Mouse (Mus musculus) cerebellum, postnatal 4 days (tissue): ENCODE measurements at regions not wholly inside any gene's neighbourhood (a gene's known extent, or its start where the extent isn't known, plus 50 kb on each side); places are given as distances from the start of the nearest gene placed in this dataset.
A peak's percentile ranks its signal among the peaks of the same experiment; 100 is the strongest.

Experiments used
- DNase-seq, 2 experiments: peaks; one replicate each; pipeline ENCODE4 v3.0.0; 2022; ENCODE audit warnings: low spot score in 2 of 2, mixed read lengths in 1 of 2

DNA sequence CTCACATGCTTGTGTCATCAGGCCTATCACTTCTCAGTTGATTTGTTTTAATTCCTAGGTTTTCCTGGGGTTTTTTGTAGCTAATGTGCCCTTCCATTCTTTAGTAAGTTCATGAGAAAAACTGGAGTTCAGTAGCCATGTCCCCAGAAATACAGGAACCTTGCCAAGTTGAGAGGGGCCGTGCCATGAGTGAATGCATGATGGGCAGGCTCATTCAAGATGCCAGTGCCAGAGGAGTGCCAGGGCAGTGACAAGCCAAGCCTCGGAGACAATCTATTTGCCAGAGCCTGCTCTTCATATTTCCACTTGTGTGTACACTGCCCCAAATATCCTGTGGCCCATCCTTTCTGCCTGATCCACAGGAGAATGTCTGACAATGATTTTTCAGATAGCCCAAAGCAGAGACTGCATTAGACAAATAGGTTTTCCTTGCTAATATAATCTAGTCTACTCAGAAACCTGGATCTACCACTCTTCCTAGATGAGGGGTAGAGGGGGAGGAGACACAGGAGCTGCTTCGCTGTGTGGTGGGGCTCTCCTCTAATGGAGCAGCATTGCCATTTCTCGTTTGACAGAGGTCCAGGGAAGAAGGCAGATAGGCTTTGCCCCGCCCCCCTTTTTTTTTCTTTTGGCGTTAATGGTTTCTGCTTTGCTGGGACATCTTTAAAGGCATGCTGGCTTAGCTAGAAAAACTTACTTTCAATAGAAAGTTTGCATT lies 569.5 kb upstream of the Arid1b start:
- peak in 1 of 2 experiments; percentile 50 for DNase-seq

DNA sequence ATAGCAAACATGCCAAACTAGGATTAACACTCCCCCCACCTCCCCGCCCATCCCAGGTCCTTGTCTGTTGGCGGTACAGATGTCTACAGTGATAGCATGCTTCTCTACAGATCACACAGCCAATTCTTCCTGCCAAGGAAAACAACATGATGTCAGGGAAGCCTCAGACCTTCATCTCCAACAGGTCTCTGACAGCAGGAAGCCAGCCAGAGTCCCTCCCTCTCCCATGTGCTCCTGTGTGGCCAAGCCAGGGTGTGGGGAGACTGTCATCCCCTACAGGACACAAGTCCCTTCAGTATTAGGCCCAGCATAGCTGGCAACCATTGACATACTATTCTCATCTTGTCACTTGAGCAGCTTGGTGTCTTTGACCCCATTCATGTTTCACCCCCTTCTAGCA lies 568.8 kb upstream of the Arid1b start:
- DNase-seq: peak in 1 of 2 experiments; percentile 3

DNA sequence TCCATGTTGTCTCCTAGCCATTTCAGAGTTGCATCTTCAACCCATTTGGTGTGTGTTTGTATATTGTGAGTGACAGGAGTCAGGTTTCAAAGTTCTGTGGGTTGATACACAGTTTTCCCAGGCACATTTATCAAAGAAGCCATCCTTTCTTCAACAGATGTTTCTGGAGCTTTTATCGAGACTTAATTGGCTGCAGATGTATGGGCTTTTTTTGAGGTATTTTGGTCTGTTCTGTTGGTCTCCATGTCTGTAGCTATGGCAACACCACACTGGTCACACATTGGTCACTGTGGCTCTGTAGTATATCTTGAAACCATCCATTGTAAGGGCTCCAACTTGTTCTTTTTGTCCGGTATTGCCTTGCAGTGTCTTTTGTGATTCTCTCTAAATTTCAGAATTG lies 565.1 kb upstream of the Arid1b start:
- no peak for DNase-seq

DNA sequence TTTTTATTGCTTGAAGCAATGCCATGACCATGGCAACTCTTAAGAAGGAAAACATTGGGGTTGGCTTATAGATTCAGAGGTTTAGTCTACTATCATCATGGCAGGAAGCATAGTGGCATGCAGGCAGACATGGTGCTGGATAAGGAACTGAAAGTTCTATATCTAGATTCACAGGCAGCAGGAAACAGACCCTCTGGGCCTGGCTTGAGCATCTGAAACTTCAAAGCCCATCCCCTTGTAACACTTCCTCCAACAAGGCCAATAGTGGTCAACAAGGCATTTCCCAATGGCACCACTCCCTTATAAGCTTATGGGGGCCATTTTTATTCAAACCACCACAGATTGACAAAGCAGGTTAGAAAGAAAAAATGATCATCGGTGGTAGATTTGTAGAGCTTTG lies 548.5 kb upstream of the Arid1b start:
- no peak for DNase-seq

DNA sequence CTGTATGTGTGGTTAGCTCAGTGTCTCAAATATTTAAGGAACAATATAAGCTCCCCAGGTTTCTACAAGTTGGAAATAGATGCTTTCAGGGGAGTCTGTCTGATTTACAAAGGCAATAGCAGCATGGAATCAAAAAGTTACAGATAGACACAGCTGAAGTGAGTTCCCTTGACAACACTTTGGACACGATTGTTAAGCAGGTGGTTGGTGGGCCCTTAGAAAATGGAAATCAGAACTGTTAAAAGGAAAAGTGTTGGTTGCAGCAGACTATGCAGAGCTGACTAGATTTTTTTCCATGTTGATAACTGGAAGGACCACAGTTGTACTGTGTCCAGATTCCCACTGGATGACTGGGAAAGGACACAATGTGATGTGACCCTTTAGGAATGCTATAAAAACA lies 536.6 kb upstream of the Arid1b start:
- DNase-seq: no peak

DNA sequence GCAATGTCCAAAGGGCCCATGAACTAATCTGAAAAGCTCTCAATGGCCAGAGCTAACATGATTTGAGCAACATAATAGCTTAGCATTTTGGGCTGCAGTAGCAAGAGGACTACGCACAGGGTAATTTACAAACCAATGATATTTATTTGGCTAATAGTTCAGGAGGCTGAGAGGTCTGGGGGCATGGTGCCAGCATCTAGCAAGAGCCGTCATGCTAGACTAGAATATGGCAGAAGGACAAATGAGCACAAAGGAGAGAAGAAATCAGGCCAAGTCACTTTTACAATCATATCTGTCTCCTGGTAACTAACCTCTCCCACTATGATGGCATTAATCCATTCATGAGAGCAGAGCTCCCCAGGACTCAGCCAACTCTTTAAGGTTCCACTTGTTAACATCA lies 532.6 kb upstream of the Arid1b start:
- DNase-seq: peak in 1 of 2 experiments; percentile 40

DNA sequence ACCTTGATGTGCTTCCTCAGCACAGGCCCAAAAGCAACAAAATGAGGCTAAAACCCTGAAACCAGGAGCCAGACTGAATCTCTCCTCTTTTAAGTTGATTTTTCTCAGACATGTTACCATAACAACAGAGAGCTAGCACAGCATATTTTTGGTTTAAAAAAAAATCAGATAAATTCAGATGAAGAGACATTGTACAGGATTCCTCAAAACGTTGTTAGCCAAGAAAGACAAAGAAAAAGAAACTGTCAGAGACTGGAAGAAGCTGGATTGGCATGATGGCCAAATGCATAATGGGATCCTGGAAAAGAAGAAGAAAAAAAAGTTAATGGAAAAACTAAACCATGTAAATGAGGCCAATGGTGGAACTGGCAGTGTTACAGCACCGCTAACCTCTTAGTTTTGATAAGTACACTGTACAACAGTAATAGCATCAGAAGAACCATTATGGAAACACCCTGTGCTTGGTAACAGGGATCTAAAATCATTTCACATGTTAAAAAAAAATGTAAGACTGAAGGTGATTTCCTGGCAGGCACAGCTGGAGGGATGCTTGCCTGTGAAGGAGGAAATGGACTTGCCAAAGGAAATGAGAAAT lies 529.7 kb upstream of the Arid1b start:
- DNase-seq: no peak

DNA sequence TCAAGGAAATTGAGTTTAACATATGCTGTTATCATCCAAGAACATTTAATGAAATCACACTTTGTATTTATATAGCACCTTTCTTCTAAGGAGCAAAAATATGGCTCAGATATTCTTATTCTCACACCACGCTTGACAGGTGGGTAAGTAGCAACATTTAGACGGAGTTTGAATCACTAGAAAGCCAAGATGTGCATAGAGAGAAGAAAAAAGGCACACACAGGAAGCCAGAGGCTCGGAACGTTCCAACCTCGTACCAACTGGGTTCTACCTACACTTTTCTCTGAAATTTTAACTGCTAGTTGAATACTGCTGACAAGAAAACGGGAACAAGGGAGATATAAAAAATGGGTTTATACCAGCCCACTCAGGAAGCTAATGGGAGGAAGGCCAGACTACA lies 528.4 kb upstream of the Arid1b start:
- DNase-seq: no peak

DNA sequence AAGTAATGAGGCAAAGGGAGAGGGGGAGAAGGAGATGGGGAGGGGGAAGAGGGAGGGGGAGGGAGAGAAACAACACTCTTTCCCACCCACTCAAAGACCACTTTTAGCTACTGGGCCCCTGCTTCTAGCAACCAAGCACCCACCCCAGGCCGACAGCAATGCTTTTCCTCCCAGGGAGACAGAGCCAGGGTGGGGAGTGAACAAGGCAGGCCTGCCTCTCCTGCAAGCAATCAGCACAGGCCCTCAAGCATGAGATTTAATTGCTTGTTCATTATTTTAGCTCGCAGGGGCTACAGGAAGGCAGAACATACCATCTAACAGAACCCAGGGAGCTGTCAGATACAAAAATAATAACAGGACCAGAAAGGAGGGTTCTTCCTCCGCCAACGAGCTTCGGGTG lies 521.7 kb upstream of the Arid1b start:
- DNase-seq: no peak

DNA sequence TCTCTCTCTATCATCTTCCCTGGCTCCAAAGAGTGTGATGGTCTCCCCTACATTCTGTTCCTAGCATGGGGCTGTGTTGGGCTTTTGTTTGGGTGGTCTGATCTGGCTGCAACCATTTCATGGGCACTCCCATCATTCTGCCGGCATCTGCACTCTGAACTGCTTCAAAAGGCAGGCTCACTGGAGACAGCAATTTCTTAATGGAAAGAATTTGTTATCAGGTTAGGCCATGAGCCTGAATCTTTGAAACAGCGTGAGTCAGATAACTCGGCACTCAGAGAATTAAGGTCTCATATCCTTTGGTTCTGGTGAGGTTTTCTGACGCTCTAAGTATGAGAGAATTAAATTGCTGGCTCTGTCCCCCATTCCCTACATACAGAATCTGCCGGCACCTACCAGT lies 519.8 kb upstream of the Arid1b start:
- DNase-seq: no peak

DNA sequence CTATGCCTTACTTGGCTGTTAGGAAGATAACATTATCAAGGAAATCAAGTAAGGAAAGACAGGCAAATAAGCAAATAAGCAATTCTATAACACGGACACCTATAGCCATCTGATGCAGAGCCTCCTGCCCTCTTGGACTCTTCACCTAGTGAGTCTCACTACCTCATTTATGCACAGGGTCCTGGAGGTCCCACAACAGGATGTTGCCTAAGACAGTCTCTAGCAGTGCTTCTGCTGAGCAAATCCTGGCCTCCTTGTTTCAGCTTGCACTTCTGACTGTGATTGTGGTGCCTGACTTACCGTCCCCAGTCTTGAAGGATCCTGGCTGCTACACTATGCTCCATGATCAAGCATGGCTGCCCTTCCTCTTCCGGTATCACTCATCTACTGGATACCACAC lies 518.5 kb upstream of the Arid1b start:
- no peak for DNase-seq

DNA sequence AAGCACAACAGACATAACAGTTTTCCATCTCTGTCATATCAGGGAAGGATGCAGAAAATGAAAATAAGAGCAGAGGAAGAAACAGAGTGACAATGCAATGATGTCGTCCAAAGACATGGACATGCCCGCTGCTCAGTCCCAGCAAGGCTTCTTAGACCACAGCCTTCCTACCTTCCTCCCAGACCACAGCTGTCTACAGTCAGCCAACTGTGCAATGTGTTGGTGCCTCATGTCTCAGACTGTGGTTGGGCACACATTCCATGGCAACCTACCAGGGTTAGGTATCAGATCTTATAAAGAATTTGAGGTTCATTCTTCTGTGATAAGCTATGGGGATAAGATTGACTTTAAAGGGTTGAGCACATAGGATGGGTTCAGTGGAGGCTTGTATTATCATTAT lies 499.7 kb upstream of the Arid1b start:
- no peak for DNase-seq

DNA sequence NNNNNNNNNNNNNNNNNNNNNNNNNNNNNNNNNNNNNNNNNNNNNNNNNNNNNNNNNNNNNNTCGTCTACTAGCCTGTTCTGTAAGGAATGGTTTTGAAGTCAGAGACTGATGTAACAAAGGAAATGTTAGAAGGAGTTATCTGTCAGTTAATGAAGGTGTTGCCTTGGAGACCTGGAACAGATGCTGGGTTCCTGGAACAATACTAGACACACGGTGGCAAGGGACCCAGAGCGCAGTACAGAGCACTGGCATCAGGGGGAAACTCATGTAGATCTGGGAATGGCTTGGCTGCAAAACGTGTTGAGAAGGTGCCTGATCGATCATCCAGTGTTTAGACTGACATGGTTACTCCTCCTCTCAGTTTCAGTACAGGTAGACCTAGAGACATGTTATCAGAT lies 493.6 kb upstream of the Arid1b start:
- no peak for DNase-seq

DNA sequence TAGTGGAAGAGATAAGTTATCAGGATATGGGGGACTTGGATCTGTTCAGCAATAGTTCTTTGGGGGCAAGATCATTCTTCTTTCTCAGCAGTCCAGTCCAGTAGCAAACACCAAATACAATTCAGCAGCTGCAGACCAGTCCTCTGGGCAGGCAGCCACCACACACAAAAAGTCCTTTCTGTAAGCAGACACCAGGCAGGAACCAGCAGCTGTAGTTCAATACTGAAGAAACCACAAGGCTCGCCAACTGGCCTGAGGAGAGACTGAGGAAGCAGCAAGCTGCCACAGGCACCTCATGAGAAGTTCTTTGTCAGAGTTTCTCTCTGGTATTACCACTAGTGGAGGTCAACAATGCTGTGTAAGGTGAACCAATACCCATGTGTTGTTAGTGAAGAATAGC lies 493.1 kb upstream of the Arid1b start:
- DNase-seq: no peak

DNA sequence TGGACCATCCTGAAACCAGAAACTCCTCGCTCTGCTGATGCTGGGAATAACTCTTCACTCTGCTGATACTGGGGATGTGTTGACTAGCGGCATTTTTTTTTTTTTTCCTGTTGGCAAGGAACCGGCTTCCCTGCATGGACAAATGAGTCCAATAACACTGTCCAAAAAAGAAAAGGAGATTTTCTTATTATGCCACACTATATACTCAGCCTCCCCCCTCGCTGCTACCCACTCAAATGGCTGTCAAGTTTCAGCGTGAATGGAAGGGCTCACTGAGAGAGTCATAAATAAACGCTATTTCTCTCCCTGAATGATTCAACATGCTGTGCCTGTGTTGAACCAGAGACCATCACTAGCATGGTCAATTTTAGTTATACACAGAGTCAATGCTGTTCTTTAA lies 489.2 kb upstream of the Arid1b start:
- DNase-seq: no peak

DNA sequence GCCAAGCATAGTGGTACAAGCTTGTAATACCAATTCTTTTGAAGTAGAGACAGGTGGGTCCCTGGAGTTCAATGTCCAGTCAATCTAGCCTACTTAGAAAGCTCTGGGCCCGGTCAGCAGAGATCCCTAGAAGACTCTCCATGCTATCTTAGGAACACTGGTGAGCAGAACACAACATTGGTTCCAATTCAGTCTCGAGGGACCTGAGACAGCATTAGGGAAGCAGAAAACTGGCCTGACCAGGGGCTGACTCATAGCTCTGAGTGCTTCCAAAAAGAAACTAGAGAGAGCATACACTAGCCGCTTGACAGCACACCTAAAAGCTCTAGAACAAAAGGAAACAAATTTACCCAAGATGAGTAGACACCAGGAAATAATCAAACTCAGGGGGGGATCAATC lies 484.6 kb upstream of the Arid1b start:
- DNase-seq: no peak

DNA sequence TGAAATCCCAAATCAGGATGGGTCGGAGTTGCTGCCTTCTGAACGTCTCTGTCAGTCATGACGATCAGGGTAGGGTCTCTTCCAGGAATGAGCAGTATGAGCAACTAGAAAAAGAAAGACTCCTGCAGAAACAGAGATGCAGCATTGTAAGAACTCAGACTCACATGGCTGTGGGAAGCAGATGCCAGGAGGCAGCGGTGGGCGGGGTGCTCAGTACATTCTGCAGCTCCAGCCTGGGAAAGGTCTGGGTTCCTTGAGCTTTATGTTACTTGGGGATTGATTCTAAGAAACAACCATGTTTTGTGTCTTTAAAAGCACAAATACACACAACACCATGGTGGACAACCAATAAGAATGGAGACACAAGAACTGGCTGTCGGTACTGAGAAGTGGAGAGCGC lies 478.0 kb upstream of the Arid1b start:
- no peak for DNase-seq

DNA sequence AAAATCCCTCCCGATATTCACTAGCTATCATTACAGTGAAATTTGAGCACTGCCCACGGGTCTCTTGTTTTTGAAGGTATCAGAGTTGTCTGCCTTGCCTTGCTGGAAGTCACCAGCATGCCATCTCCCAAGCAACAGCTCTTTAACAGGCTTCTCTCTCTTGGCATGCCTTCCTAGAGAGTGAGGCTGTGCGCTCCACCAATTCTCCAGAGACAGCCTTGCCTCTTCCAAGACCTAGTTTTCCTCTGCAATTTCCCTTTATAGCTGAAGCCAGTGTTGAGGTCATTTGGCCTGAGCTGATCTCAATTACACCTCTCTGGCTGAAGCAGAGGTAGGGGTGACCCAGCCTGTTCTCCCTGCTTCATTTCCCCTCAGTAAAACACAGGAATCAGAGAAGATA lies 477.3 kb upstream of the Arid1b start:
- no peak for DNase-seq

DNA sequence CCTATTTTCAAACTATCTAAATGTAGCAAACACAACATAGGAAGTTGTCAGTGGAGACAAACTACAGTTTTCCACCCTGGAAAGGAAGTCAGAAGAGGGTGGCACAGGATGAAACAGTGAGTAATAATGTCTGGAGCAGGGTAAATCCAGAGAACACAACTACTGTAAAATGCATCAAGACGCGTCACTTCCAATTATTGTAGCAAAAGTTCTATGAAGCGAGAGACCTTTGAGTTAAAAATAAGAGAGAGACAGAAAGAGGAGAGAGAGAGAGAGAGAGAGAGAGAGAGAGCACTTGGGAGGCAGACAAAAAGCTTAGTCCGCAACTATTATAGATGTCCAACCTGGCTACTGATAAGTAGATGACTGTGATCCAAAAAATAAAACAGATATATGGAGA lies 473.1 kb upstream of the Arid1b start:
- no peak for DNase-seq

DNA sequence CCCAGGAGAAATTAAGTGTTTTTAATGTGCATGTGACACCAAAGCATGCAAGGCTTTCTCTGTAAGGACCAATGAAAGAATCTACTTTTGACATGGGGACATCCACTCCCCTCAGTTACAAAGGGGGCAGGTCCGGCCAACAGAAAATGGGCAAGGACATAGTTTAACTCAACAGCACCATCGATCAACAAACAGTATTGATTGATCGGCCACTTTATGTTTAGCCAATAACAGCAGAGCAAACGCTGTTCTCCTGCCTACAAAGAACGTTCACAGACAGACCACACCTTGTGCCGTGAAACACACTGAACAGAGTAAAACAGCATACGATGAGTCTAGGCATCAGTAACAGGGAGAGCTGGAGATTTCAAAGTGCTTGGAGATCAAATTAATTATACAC lies 467.7 kb upstream of the Arid1b start:
- no peak for DNase-seq

DNA sequence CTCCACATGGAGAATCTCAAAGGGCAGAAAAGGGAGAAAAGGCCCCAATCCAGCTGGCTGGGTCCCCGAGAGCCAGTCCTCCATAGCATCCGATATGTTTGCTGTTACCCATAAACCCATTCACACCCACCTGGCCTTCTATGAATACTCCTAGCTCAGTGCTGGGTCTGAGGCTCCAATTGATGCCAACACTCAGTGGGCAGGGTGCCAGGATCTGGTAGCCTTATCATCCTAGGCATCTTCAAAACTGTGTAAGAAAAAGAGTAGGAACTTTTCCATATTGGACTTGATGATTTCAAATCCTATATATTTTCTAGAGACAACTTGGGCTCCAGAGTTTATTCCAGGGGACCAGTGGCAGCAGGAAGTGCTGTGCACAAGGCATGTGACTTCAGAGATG lies 462.0 kb upstream of the Arid1b start:
- no peak for DNase-seq

DNA sequence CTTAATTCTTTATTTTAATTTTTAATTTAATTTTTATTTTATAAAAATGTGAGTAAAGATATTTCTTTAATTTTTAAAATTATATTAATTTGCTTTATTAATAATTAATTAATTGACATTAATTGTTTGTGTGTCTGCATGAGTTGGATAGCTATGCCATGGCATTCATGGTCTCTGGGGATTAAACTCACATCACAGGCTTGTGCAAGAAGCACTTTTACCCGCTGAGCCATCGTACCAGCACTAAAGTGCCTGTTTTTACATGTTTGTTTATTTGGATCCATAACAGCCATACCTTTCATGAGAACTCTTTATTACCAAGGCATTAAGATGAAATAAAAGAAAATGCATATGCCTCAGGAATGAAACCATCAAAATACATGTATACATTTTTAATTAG lies 453.7 kb upstream of the Arid1b start:
- no peak for DNase-seq

DNA sequence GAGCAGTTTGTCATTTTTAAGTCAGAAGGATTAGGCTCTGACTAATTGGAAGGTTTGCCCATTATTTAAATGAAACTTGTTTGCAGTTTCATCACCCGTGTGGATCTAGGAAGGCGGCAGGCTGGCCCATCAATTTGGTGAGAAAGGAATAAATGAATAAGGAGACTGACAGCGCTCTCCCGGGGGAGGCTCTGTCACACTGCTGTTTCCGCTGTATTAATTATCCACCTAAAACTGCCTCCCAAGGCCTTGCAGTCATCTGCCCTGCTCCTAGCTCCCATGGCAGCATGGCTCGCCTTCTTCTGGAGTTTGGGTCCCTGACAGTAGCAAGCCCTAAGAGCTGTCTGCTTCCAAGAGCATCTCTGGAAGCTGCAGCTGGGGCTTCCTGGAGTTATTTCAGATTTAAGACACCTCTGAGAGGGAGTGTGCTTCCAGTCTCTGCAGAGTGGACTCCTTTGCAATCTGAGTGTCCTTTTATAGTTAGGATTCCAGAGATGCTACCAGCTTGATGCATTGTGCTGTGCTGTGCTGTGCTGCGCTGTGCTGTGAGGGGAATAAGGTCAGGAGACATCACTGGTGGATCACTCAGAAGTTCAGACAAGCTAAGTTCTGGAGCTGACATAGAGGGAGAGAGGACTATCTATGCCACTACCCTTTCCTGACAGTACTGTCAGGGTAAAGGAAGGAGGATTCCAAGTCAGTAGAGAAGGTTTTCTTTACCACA lies 452.9 kb upstream of the Arid1b start:
- DNase-seq: no peak
